Mouse (Mus musculus) forebrain, embryonic 10.5 days (tissue): Measurements from ENCODE around the gene Appl1. TPM values are rescaled to one million over a fixed set of nuclear protein-coding genes. Genes with fewer than 3 reads are reported as not detected.

Source experiments
- DNase-seq: peaks from one replicate; pipeline ENCODE4 v3.0.0-alpha.2; 2017; ENCODE audit warnings: low spot score; ENCODE audit errors: extremely low spot score
- H3K27ac ChIP-seq: fragments of 300-500 bp; sonication (generic); 2 replicates; pipeline ENCODE4 v1.5.1; 2016; ENCODE audit warnings: mild to moderate bottlenecking
- H3K27me3 ChIP-seq: fragments of 300-500 bp; sonication (generic); 2 replicates; pipeline ENCODE4 v1.6.1; 2016; ENCODE audit warnings: mild to moderate bottlenecking; ENCODE audit not compliant: poor library complexity, severe bottlenecking
- H3K36me3 ChIP-seq: fragments of 300-500 bp; sonication (generic); replicated peaks from 2 replicates; pipeline ENCODE4 v1.6.1; 2016; ENCODE audit warnings: mild to moderate bottlenecking, moderate library complexity
- H3K4me1 ChIP-seq: fragments of 300-500 bp; sonication (generic); 2 replicates; pipeline ENCODE4 v1.6.1; 2016
- H3K4me3 ChIP-seq: fragments of 300-500 bp; sonication (generic); 2 replicates; pipeline ENCODE4 v1.5.1; 2016; ENCODE audit warnings: mild to moderate bottlenecking, moderate library complexity
- H3K9me3 ChIP-seq: fragments of 300-500 bp; sonication (generic); 2 replicates; pipeline ENCODE4 v1.6.1; 2016; ENCODE audit warnings: mild to moderate bottlenecking, moderate library complexity
- WGBS: fragments of 180-500 bp; shearing (Covaris S2); methylation state at CpG from one replicate; pipeline ENCODE4 v1.1.7; 2016; 5-methylcytosine and 5-hydroxymethylcytosine counted together
- polyA plus RNA-seq: library from polyadenylated mRNA; unstranded; fragments of >200 nt; fragmentation: Nextera tagmentation; extraction: Ambion mirVana; gene quantifications from 2 replicates; pipeline ENCODE4 v1.2.1, GENCODE M21; 2016

The Appl1 gene
- polyA plus RNA-seq = 31.1 and 33.8 TPM in 2 replicates

- peaks cover 21% of the 10 kb centered on the region for H3K27me3 ChIP-seq
- DNase-seq = no peak
- H3K4me3 ChIP-seq = peak within 1 kb of the TSS; percentile 91
- no peaks in the 10 kb centered on the region for H3K36me3 ChIP-seq
- WGBS = 52% methylated on average over 10 of the region's 10 CpGs
- peaks cover 23% of the 10 kb centered on the region for H3K4me1 ChIP-seq
- peak within 1 kb of the TSS; percentile 94 for H3K27ac ChIP-seq
- H3K9me3 ChIP-seq = no peaks in the 10 kb centered on the region
These were observed at the start of gene Appl1 for GRCm38 (mm10) chr14:26971106-26971789. Gene Appl1, minus strand, starts transcription at chr14:26971232.

GRCm38 (mm10) chr14:27019850-27020249 lies 48.8 kb upstream of the Appl1 start:
- Histone ChIP-seq H3K4me3 (no peak overlapping the region), H3K27me3 (no peaks in the 10 kb centered on the region), H3K36me3 (no peaks in the 10 kb centered on the region), H3K9me3 (no peaks in the 10 kb centered on the region), H3K27ac (no peak overlapping the region), H3K4me1 (peaks cover 5% of the 10 kb centered on the region)
- no peak for DNase-seq
- 94% methylated on average over 14 of the region's 14 CpGs for WGBS

GRCm38 (mm10) chr14:27017936-27018335 lies 46.9 kb upstream of the Appl1 start:
- H3K36me3 ChIP-seq = no peaks in the 10 kb centered on the region
- H3K4me1 ChIP-seq = peaks cover 5% of the 10 kb centered on the region
- H3K27ac ChIP-seq = no peak overlapping the region
- 96% methylated on average over 2 of the region's 2 CpGs for WGBS
- H3K27me3 ChIP-seq = no peaks in the 10 kb centered on the region
- DNase-seq = no peak
- no peak overlapping the region for H3K4me3 ChIP-seq
- H3K9me3 ChIP-seq = no peaks in the 10 kb centered on the region

- Histone ChIP-seq H3K36me3 (no peaks in the 10 kb centered on the region), H3K27ac (no peak overlapping the region), H3K4me3 (no peak overlapping the region), H3K4me1 (no peaks in the 10 kb centered on the region), H3K27me3 (peaks cover 14% of the 10 kb centered on the region), H3K9me3 (no peaks in the 10 kb centered on the region)
- WGBS = 83% methylated on average over 4 of the region's 4 CpGs
- DNase-seq = no peak
These were observed 42.6 kb upstream of the Appl1 start for GRCm38 (mm10) chr14:27013658-27014057.

GRCm38 (mm10) chr14:27011561-27011960 lies 40.5 kb upstream of the Appl1 start:
- Histone ChIP-seq H3K36me3 (no peaks in the 10 kb centered on the region), H3K27ac (no peak overlapping the region), H3K4me1 (peaks cover 1% of the 10 kb centered on the region), H3K9me3 (no peaks in the 10 kb centered on the region), H3K27me3 (peaks cover 31% of the 10 kb centered on the region), H3K4me3 (no peak overlapping the region)
- 81% methylated on average over 5 of the region's 5 CpGs for WGBS
- no peak for DNase-seq

DNA sequence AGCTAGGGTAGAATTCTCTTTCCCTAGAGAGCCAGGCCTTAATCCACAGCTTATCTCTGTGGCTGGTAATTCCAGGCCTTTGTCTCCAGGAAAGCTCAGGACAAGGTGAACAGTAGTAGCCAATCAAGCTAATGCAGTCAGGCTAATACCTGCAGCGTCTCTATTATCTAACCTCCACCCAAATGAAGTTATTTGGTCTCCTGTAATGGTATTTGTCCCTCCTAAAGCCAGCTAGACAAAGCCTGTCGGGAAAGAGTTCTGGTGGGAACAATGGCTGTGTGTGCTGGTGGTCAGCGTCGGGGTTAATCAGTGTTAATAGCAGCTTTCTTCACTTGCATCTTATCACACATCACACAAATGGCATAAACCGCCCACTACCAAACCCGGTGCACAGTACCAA lies 34.9 kb upstream of the Appl1 start:
- Histone ChIP-seq H3K27ac (no peak overlapping the region), H3K4me3 (no peak overlapping the region), H3K36me3 (no peaks in the 10 kb centered on the region), H3K27me3 (peaks cover 81% of the 10 kb centered on the region), H3K4me1 (peaks cover 12% of the 10 kb centered on the region), H3K9me3 (no peaks in the 10 kb centered on the region)
- peak; percentile 21 for DNase-seq
- WGBS = 7% methylated on average over 6 of the region's 6 CpGs

- Histone ChIP-seq H3K4me1 (peaks cover 20% of the 10 kb centered on the region), H3K27ac (no peak overlapping the region), H3K36me3 (no peaks in the 10 kb centered on the region), H3K9me3 (no peaks in the 10 kb centered on the region), H3K27me3 (peaks cover 89% of the 10 kb centered on the region), H3K4me3 (no peak overlapping the region)
- DNase-seq = no peak
- 83% methylated on average over 7 of the region's 7 CpGs for WGBS
These were observed 33.9 kb upstream of the Appl1 start for GRCm38 (mm10) chr14:27004906-27005305.

DNA sequence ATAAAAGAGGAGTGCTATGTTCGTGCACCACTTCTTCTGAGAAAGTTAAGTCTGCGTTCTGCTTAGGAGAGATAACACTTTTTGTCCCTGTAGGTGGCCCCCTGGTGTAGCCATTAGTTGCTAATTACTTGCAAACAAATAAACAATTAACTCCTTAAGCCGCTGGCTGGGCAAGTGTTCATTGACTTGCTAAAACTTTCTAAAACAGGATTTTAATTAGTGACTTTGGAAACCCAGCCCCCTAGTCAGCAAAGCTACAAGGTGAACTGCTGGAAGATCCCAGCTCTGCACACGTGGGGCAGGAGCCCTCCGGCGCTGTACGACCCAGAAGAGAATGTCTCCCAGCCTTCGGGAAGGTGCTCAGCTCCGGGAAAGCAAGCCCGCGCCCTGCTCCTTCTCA lies 29.4 kb upstream of the Appl1 start:
- H3K4me1 ChIP-seq = peaks cover 9% of the 10 kb centered on the region
- no peak for DNase-seq
- peak overlapping the region; percentile 23 for H3K4me3 ChIP-seq
- H3K9me3 ChIP-seq = no peaks in the 10 kb centered on the region
- H3K36me3 ChIP-seq = no peaks in the 10 kb centered on the region
- no peak overlapping the region for H3K27ac ChIP-seq
- peaks cover 90% of the 10 kb centered on the region for H3K27me3 ChIP-seq
- 2% methylated on average over 11 of the region's 11 CpGs for WGBS

GRCm38 (mm10) chr14:26996257-26996656 lies 25.2 kb upstream of the Appl1 start:
- peaks cover 72% of the 10 kb centered on the region for H3K27me3 ChIP-seq
- H3K27ac ChIP-seq = no peak overlapping the region
- no peaks in the 10 kb centered on the region for H3K9me3 ChIP-seq
- no peaks in the 10 kb centered on the region for H3K36me3 ChIP-seq
- H3K4me1 ChIP-seq = peaks cover 26% of the 10 kb centered on the region
- no peak overlapping the region for H3K4me3 ChIP-seq
- DNase-seq = no peak

GRCm38 (mm10) chr14:26994211-26994741 lies 23.2 kb upstream of the Appl1 start, which contains the start of gene Hesx1:
Gene Hesx1, plus strand, starts transcription at chr14:26994416.
- peaks cover 17% of the 10 kb centered on the region for H3K4me1 ChIP-seq
- WGBS = 13% methylated on average over 16 of the region's 16 CpGs
- H3K27ac ChIP-seq = peak within 1 kb of the TSS; percentile 77

DNA sequence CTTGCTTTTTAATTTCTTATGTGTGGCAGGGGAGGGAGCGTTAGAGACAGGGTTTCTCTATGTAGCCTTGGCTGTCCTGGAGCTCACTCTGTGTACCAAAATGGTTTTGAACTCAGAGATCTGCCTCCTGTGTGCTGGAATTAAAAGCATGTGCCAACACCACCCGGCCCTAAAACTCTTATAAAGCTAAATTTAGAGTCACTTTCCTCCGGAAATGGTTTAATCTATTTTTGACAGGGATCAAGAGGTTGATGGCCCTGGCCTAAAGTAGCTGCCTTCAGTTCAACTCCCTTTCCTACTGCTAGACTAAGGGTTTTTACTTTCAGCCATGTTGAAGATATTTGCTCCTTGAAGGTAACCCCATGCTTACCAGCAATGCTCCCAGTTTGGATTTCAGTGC lies 22.4 kb upstream of the Appl1 start:
- H3K4me3 ChIP-seq = no peak overlapping the region
- no peak for DNase-seq
- no peaks in the 10 kb centered on the region for H3K9me3 ChIP-seq
- 69% methylated on average over 3 of the region's 3 CpGs for WGBS
- H3K27ac ChIP-seq = 0 out of 2 replicates have a peak overlapping the region, but pooled peaks have one; percentile 11
- H3K36me3 ChIP-seq = no peaks in the 10 kb centered on the region
- peaks cover 44% of the 10 kb centered on the region for H3K27me3 ChIP-seq
- peaks cover 17% of the 10 kb centered on the region for H3K4me1 ChIP-seq

More at GRCm38 (mm10) chr14:26994211-26994741, 23.2 kb upstream of the Appl1 start, which contains the start of gene Hesx1:
- Histone ChIP-seq H3K36me3 (no peaks in the 10 kb centered on the region), H3K9me3 (no peaks in the 10 kb centered on the region), H3K4me3 (peak within 1 kb of the TSS; percentile 42), H3K27me3 (peaks cover 53% of the 10 kb centered on the region)
- DNase-seq = peak; percentile 61

DNA sequence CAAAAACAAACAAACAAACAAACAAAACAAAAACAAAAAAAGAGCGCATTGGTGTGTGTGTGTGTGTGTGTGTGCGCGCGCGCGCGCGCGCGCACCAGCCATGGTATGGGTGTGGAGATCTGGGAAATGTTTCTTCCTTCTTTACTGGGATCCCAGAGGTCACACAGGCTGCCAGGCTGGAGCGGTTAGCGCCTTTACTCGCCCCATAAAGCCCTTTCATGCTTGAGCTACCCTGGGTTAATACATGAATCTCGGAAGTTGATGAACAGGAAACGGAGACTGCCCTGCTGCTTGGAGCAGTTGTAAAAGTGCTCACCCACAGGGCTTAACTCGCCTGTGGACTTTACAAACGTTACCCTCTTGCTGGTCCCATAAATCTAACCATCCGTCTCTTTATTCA lies 20.6 kb upstream of the Appl1 start:
- Histone ChIP-seq H3K27me3 (peaks cover 29% of the 10 kb centered on the region), H3K4me3 (no peak overlapping the region), H3K27ac (no peak overlapping the region), H3K4me1 (peaks cover 17% of the 10 kb centered on the region), H3K9me3 (no peaks in the 10 kb centered on the region), H3K36me3 (no peaks in the 10 kb centered on the region)
- 69% methylated on average over 18 of the region's 18 CpGs for WGBS
- no peak for DNase-seq

DNA sequence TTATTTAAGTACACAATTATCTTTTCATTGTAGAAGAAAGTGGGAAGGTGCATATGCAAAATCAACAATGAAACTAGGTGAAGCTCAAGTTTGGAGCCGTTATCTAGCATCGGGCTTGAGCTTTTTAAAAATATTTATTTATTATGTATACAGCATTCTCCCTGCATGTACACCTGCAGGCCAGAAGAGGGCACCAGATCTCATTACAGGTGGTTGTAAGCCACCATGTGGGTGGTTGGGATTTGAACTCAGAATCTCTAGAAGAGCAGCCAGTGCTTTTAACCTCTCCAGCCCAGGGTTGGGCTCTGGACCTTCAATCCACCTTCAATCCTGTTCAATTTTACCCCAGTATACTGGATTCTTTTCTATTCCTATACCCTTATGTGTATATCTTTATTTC lies 17.7 kb upstream of the Appl1 start:
- no peaks in the 10 kb centered on the region for H3K36me3 ChIP-seq
- H3K9me3 ChIP-seq = no peaks in the 10 kb centered on the region
- H3K4me3 ChIP-seq = no peak overlapping the region
- peaks cover 14% of the 10 kb centered on the region for H3K27me3 ChIP-seq
- DNase-seq = no peak
- no peak overlapping the region for H3K27ac ChIP-seq
- H3K4me1 ChIP-seq = peaks cover 7% of the 10 kb centered on the region
- WGBS = 86% methylated on average over 2 of the region's 2 CpGs
